Mouse (Mus musculus) right cerebral cortex, adult 18-20 months (tissue): Measurements from ENCODE around the gene Trip6.
"Not testable (repeated sequence)": the region's sequence is repeated elsewhere in the genome, so short reads cannot be mapped to it uniquely, and the experiment has no call there.

Source experiments
- DNase-seq: peaks from one replicate; pipeline ENCODE4 v3.0.0; 2022; ENCODE audit warnings: mixed read lengths

Trip6 gene

GRCm38 (mm10) chr5:137297126-137297525 lies 17.1 kb downstream of the Trip6 start:
- no peak for DNase-seq

DNA sequence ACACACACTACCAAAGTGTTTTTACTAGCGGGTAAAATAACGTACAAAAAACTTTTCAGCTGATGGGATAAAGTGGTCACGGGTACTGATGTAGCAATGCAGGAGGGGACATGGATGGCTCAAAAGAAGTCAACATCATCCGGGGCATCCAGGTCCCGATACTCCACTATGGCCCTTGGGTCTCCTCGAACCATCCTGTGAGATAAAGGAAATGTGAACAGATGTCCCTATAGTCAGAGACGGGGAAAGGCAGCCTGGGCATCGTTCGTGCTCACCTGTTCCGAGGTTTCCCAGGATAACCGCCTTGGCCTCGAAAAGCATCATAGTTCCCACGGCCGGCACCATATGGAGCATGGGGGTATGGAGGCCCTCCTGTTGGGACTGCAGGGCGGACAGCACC lies 18.5 kb downstream of the Trip6 start:
- DNase-seq = no peak

DNA sequence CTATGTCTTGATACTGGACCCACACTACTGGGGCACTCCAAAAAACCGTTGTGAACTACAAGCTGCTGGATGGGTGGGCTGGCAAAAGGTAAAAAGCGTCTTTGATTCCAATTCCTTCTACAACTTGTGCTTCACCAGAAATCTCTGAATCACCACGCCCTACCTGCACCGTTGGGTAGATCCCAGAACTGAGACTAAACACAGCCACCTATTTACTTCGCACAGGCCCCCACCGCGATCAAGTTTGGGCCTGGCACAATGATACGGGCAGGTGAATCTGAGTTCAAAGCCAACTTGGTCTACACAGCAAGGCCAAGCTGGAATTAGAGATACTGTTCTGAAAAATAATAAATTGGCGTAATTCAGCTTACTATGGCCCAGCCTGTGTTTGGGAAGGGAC lies 18.9 kb downstream of the Trip6 start:
- DNase-seq = no peak

- no peak for DNase-seq
These were observed 19.5 kb downstream of the Trip6 start for GRCm38 (mm10) chr5:137294744-137295093.

- DNase-seq = peak; percentile 98
These were observed 20.1 kb downstream of the Trip6 start, which contains the start of gene Ufsp1 for GRCm38 (mm10) chr5:137293839-137294743. TSS of gene Ufsp1 (plus strand) at chr5:137294629.

GRCm38 (mm10) chr5:137293282-137293681 lies 20.9 kb downstream of the Trip6 start:
- peak; percentile 84 for DNase-seq

- DNase-seq = no peak
These were observed 22.8 kb downstream of the Trip6 start for GRCm38 (mm10) chr5:137291381-137291926.

DNA sequence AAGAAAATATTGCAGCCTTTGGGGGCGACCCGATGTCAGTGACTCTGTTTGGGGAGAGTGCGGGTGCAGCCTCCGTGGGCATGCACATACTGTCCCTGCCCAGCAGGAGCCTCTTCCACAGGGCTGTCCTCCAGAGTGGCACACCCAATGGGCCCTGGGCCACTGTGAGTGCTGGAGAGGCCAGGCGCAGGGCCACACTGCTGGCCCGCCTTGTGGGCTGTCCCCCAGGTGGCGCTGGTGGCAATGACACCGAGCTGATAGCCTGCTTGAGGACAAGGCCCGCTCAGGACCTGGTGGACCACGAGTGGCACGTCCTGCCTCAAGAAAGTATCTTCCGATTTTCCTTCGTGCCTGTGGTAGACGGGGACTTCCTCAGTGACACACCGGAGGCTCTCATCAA lies 23.5 kb downstream of the Trip6 start:
- no peak for DNase-seq

DNA sequence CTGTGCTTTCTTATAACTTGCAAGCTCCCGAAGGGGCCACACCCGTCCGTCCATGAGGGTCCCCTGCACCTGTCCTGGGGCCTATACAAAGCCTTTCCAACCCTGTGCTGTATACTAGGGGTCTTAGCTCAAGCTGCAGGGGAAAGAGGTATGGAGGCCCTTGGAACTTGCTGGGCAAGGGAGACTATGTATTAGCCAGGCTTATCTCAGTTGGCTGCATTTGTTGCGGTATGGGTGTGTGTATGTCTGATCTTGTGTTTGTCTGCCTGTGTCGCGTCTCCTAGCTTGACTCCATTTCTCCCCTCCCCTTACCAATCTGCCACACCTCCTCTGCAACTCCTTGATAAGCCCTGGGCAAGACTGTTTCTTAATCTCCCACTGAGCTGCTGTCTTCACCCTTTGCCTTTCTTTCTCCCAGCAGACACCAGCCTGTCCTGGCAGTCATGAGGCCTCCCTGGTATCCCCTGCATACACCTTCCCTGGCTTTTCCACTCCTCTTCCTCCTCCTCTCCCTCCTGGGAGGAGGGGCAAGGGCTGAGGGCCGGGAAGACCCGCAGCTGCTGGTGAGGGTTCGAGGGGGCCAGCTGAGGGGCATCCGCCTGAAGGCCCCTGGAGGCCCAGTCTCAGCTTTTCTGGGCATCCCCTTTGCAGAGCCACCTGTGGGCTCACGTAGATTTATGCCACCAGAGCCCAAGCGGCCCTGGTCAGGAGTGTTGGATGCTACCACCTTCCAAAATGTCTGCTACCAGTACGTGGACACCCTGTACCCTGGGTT lies 24.4 kb downstream of the Trip6 start:
- DNase-seq = no peak

DNA sequence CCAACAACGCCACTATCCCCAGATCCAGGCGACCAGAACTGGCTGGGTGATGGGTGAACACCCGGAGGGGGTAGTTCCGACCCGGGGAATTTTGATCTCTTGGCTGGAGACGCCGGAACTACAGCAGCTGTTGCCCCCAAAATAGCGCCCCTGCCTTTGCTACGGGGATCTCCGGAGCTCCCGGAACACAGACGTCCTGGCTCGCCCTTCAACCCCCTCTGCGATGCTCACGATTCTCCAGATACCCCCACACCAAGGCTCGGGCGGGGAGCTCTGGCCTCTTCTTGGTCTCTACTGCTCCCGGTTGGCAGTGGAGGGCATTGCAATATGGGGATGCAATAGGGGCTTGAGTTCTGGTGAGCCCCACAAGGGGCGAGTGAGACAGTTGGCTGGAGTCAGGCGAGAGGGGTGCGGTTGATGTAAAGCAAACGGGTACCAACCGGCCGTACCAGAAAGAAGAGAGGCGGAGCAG lies 25.2 kb downstream of the Trip6 start:
- peak; percentile 60 for DNase-seq

DNA sequence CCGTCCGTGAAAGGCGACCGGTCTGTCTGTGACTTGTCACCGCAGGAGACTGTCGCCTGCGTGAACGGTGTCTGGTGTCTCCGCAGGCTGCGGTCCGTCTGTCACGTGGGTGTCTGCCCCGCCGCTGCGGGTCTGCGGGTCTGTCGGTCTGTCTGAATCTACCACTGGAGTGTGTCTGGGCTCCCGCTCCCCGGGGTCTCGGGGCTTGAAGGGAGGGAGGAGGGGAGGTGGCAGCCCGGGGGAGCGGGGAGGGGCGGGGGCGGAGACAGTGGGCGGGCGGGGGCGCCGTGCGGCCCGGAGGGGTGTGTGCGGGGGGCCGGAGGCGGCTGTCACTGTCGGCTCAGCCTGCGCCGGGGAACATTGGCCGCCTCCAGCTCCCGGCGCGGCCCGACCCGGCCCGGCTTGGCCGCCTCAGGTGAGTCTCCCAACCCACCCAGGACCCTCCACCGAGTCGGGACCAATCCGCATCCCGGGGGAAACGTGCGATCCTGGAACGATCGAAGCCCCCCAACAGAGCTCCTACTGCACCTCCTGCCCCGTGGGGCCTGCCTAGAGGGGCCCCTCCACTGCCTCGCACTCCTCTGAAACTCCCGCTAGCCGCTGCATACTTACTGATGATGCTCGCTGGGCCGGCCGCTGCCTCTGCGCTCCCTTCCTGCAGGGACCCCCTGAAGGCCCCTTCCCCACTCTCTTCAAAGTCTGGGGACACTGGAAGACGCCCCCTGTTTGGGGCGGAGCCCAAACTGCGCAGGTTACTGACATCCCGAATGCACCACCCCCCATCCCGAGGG lies 26.1 kb downstream of the Trip6 start:
- peak; percentile 65 for DNase-seq

- DNase-seq = peak; percentile 81
These were observed 26.9 kb downstream of the Trip6 start, which contains the start of gene Ache for GRCm38 (mm10) chr5:137287032-137287952. TSS of gene Ache (plus strand) at chr5:137287519.

GRCm38 (mm10) chr5:137286655-137287031 lies 27.6 kb downstream of the Trip6 start:
- peak; percentile 92 for DNase-seq

GRCm38 (mm10) chr5:137285986-137286385 lies 28.2 kb downstream of the Trip6 start:
- DNase-seq = no peak

DNA sequence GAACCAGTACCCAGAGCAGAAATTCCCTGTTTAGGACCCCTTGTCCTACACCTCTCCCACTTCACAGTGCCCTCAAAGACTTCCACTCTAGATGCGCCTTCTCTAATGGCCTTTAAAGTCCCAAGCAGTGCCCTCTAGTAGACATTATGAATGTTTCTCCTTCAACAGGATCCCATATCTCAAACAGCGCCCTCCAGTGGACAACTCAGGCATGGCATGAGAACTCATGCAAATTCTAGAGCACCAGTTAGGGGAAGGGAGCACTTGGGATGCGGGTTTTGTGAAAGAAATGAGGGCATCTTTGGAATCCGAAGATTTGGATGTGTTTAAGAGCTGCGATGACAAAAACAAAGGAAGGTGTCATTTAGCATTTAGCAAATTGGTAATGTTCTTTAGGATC lies 29.2 kb downstream of the Trip6 start:
- DNase-seq = no peak

- DNase-seq = not testable (repeated sequence)
These were observed 29.8 kb downstream of the Trip6 start for GRCm38 (mm10) chr5:137284411-137284810.

DNA sequence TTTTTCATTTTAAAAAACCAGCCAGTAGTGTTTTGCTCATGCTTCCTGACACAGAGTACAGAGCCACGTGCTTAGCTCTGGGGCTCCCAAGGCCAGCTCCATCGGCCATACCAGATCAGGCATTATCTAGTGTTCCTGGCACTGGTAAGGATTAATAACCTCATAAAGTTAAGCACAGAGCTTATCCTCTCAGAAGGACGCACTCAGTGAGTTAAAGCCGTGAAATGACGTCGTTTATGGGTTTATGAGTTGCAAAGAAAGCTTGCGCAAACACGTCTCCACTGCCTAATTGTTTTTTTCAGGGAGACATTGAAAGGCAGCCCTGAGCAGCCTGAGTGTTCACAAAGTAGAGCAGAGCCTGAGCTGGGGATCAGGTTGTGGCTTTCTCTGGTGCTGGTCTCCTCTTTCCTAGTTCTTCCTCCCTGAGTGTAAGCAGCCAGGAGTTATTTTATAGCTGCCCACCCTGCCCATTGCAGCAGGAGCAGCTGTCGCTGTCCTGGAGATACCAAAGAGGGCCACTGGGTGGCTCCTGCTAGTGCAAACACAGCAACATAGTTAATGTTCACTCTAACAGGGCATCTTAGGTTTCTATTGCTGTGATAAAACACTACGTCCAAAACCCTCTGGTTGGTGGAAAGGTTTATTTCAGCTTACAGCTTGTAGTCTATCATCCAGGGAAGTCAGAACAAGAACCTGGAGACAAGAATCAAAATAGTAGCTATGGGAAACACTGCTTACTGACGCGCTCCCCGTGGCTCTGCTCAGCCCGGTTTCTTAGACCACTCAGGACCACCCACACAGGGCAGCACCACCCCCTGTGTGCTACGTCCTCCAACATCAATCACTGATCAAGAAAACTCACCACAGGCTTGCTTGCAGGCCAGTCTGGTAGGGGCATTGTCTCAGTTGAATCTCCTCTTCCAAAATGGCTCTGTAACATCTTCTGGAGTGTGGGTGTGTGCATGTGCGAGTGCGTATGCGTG lies 36.6 kb downstream of the Trip6 start:
- DNase-seq = no peak

- DNase-seq = no peak
These were observed 45.9 kb downstream of the Trip6 start for GRCm38 (mm10) chr5:137268131-137268910.

DNA sequence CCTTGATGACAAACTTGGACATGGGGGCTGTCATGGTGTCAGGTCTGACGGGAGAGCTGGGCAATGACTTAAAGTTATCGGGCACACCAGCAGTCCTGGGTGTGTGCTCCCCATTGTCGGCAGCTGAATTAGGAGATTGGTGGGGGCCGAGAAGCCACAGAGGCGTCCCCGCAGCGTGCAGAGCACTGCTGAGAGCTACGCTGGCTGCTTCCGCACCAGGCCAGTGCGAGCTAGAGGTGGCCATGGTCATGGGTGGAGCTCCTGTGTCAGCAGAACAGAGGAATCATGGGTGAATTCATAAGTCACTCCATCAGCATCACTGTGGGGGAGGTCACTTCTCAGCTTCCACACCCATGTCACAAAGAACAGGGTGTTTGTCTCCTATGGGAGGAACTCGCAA lies 49.4 kb downstream of the Trip6 start:
- no peak for DNase-seq
